Comparison of ENCODE assay signal across 8 mouse cellular contexts in genomic region chr11:59293616-59294015, GRCm38 (mm10). TPM values are rescaled to one million over a fixed set of nuclear protein-coding genes. Genes with fewer than 3 reads are reported as not detected.
DNase-seq lines count a peak whose midpoint lies in the region; ATAC-seq and TF ChIP-seq lines count a peak whose summit lies in the region.

No protein-coding gene starts in this region.

- no peak for ATAC-seq in forebrain, postnatal 0 days
- no peak for ATAC-seq in forebrain, embryonic 15.5 days (replicated peaks)
- ATAC-seq in neural tube, embryonic 11.5 days (ENCODE audit: insufficient read depth, low FRiP score, low TSS enrichment), result no peak
- ATAC-seq in kidney, postnatal 0 days (replicated peaks; ENCODE audit: low FRiP score, low read depth), result peak; percentile 35; the same call in 1 of the 2 replicates

- H3K9ac ChIP-seq in forebrain, postnatal 0 days, result no peak overlapping the region
- no peak overlapping the region for H3K9ac ChIP-seq in forebrain, embryonic 15.5 days (replicated peaks)
- H3K9ac ChIP-seq in neural tube, embryonic 11.5 days (ENCODE audit: low read length), result no peak overlapping the region
- no peak overlapping the region; the same call in 1 of the 2 replicates for H3K9ac ChIP-seq in kidney, postnatal 0 days (ENCODE audit: low read depth, low read length)

- no peaks in the 10 kb centered on the region for H3K9me3 ChIP-seq in forebrain, postnatal 0 days (ENCODE audit: low read length)
- H3K9me3 ChIP-seq in forebrain, embryonic 15.5 days, result no peaks in the 10 kb centered on the region
- H3K9me3 ChIP-seq in neural tube, embryonic 11.5 days (ENCODE audit: control insufficient read depth, low read length), result no peaks in the 10 kb centered on the region
- no peaks in the 10 kb centered on the region for H3K9me3 ChIP-seq in kidney, postnatal 0 days (replicated peaks; ENCODE audit: low read length)

- H3K27ac ChIP-seq in forebrain, postnatal 0 days (ENCODE audit: low read depth, low read length), result no peak overlapping the region
- no peak overlapping the region for H3K27ac ChIP-seq in forebrain, embryonic 15.5 days (replicated peaks)
- H3K27ac ChIP-seq in neural tube, embryonic 11.5 days (ENCODE audit: low read depth, low read length), result no peak overlapping the region
- H3K27ac ChIP-seq in kidney, postnatal 0 days, result no peak overlapping the region

- no peaks in the 10 kb centered on the region for H3K4me1 ChIP-seq in forebrain, postnatal 0 days (ENCODE audit: insufficient read depth)
- H3K4me1 ChIP-seq in forebrain, embryonic 15.5 days, result peaks cover 18% of the 10 kb centered on the region
- 0 out of 2 replicates have a peak, but pooled peaks cover 5% of the 10 kb centered on the region for H3K4me1 ChIP-seq in neural tube, embryonic 11.5 days (ENCODE audit: control insufficient read depth, insufficient read depth, low read length)
- H3K4me1 ChIP-seq in kidney, postnatal 0 days (replicated peaks; ENCODE audit: insufficient read depth, low read length), result no peaks in the 10 kb centered on the region

- WGBS in forebrain, postnatal 0 days, result 25% methylated on average over 7 of the region's 7 CpGs
- 20% methylated on average over 7 of the region's 7 CpGs for WGBS in forebrain, embryonic 15.5 days
- WGBS in neural tube, embryonic 11.5 days, result 24% methylated on average over 7 of the region's 7 CpGs
- WGBS in kidney, postnatal 0 days, result 30% methylated on average over 7 of the region's 7 CpGs

- H3K36me3 ChIP-seq in forebrain, postnatal 0 days (ENCODE audit: insufficient read depth), result no peaks in the 10 kb centered on the region
- no peaks in the 10 kb centered on the region for H3K36me3 ChIP-seq in forebrain, embryonic 15.5 days
- no peaks in the 10 kb centered on the region for H3K36me3 ChIP-seq in neural tube, embryonic 11.5 days (ENCODE audit: control insufficient read depth, insufficient read depth, low read length)
- no peaks in the 10 kb centered on the region for H3K36me3 ChIP-seq in kidney, postnatal 0 days (ENCODE audit: insufficient read depth, low read length)

- no peak overlapping the region for H3K4me3 ChIP-seq in forebrain, postnatal 0 days (ENCODE audit: low read depth, low read length)
- no peak overlapping the region for H3K4me3 ChIP-seq in forebrain, embryonic 15.5 days
- H3K4me3 ChIP-seq in neural tube, embryonic 11.5 days (ENCODE audit: low read depth, low read length), result no peak overlapping the region
- H3K4me3 ChIP-seq in kidney, postnatal 0 days (replicated peaks; ENCODE audit: low read depth, low read length), result no peak overlapping the region

- TF ChIP-seq CTCF in forebrain, postnatal 0 days (IDR thresholded peaks at IDR 0.05; ENCODE audit: low read depth), result peak; percentile 63
- TF ChIP-seq CTCF in kidney, postnatal 0 days (IDR thresholded peaks at IDR 0.05; ENCODE audit: low read depth), result peak; percentile 76

- no peak for DNase-seq in forebrain, postnatal 0 days
- DNase-seq in neural tube, embryonic 11.5 days (ENCODE audit: low spot score), result peak; percentile 68
- no peak for DNase-seq in neural tube, embryonic 10.5 days (ENCODE audit: extremely low spot score, low spot score)
- DNase-seq in c-Kit-positive CD71-negative TER-119-negative erythroid progenitor cells, embryonic 14.5 days (ENCODE audit: low read depth), result peak; percentile 49
- peak; percentile 63 for DNase-seq in kidney, postnatal 0 days (ENCODE audit: low spot score)
- DNase-seq in naive thymus-derived CD4-positive, alpha-beta T cell, adult 2 months (ENCODE audit: low read depth), result peak; percentile 52
- DNase-seq in left cerebral cortex, adult 11 months (ENCODE audit: low spot score), result no peak

- peaks cover 55% of the 10 kb centered on the region for H3K27me3 ChIP-seq in forebrain, postnatal 0 days (ENCODE audit: insufficient read depth, low read length)
- peaks cover 75% of the 10 kb centered on the region for H3K27me3 ChIP-seq in forebrain, embryonic 15.5 days
- H3K27me3 ChIP-seq in neural tube, embryonic 11.5 days (ENCODE audit: control insufficient read depth, insufficient read depth, low read length), result peaks cover 47% of the 10 kb centered on the region
- peaks cover 45% of the 10 kb centered on the region for H3K27me3 ChIP-seq in kidney, postnatal 0 days (ENCODE audit: insufficient read depth, low read length)

- H3K4me2 ChIP-seq in forebrain, postnatal 0 days (ENCODE audit: low read depth), result no peak overlapping the region
- H3K4me2 ChIP-seq in forebrain, embryonic 15.5 days (replicated peaks), result no peak overlapping the region
- no peak overlapping the region for H3K4me2 ChIP-seq in neural tube, embryonic 11.5 days (ENCODE audit: low read depth)
- H3K4me2 ChIP-seq in kidney, postnatal 0 days (ENCODE audit: low read length), result no peak overlapping the region

RNA-seq across cellular contexts. Expression of gene Wnt3a, which starts 3.1 kb away (rescaled TPM):
- total RNA-seq in forebrain, postnatal 0 days (2014; rRNA removed), result 0.31 and 0.52 TPM in 2 replicates
- polyA plus RNA-seq in forebrain, postnatal 0 days (2015; fragmentation: Nextera tagmentation; extraction: Ambion mirVana), result 0.19 and 0.29 TPM in 2 replicates
- 1.2 and 2.2 TPM in 2 replicates for polyA plus RNA-seq in forebrain, embryonic 15.5 days (2015; fragmentation: Nextera tagmentation; extraction: Ambion mirVana)
- 2.6 and 3.3 TPM in 2 replicates for polyA plus RNA-seq in neural tube, embryonic 11.5 days (2014; fragmentation: Nextera tagmentation; extraction: Ambion mirVana)
- not detected in 2 replicates for polyA plus RNA-seq in kidney, postnatal 0 days (2015; fragmentation: Nextera tagmentation; extraction: Ambion mirVana)

RNA-seq across cellular contexts. Expression of gene Wnt9a, which starts 13.1 kb away (rescaled TPM):
- total RNA-seq in forebrain, postnatal 0 days (2014; rRNA removed), result 1.9 and 5.6 TPM in 2 replicates
- polyA plus RNA-seq in forebrain, postnatal 0 days (2015; fragmentation: Nextera tagmentation; extraction: Ambion mirVana), result 2.1 and 2.6 TPM in 2 replicates
- 1.9 and 2.9 TPM in 2 replicates for polyA plus RNA-seq in forebrain, embryonic 15.5 days (2015; fragmentation: Nextera tagmentation; extraction: Ambion mirVana)
- 1.6 and 2.5 TPM in 2 replicates for polyA plus RNA-seq in neural tube, embryonic 11.5 days (2014; fragmentation: Nextera tagmentation; extraction: Ambion mirVana)
- 1.0 and 1.1 TPM in 2 replicates for polyA plus RNA-seq in kidney, postnatal 0 days (2015; fragmentation: Nextera tagmentation; extraction: Ambion mirVana)

Comparison
In these comparisons a context has a peak if more than half of its experiments do, and no peak if none do; other contexts are left out.
1. DNase-seq: peak in neural tube, embryonic 11.5 days (single experiment), c-Kit-positive CD71-negative TER-119-negative erythroid progenitor cells, embryonic 14.5 days (single experiment), kidney, postnatal 0 days (single experiment) and naive thymus-derived CD4-positive, alpha-beta T cell, adult 2 months (single experiment); none in forebrain, postnatal 0 days (single experiment), neural tube, embryonic 10.5 days (single experiment) and left cerebral cortex, adult 11 months (single experiment).